Mouse (Mus musculus) lung, adult 2 months (tissue): ENCODE results near the gene B3gnt9.

ENCODE experiments used
- CTCF ChIP-seq: fragments of 200-500 bp; IDR thresholded peaks from 2 replicates; pipeline ENCODE4 v1.5.1; 2011; ENCODE audit warnings: mild to moderate bottlenecking, low read length, control low read depth; ENCODE audit not compliant: insufficient read depth
- POLR2A ChIP-seq: fragments of 200-500 bp; IDR thresholded peaks from 2 replicates; pipeline ENCODE4 v1.6.1; 2011; ENCODE audit warnings: low read depth, mild to moderate bottlenecking, control low read depth, low read length, borderline replicate concordance; ENCODE audit errors: extremely low read depth

GRCm38 (mm10) chr8:105261326-105261980 lies 6.5 kb upstream of the B3gnt9 start:
- TF ChIP-seq POLR2A: no peak
- no peak for TF ChIP-seq CTCF
